Comparison of ENCODE assay signal across 25 mouse cellular contexts in the genomic region with DNA sequence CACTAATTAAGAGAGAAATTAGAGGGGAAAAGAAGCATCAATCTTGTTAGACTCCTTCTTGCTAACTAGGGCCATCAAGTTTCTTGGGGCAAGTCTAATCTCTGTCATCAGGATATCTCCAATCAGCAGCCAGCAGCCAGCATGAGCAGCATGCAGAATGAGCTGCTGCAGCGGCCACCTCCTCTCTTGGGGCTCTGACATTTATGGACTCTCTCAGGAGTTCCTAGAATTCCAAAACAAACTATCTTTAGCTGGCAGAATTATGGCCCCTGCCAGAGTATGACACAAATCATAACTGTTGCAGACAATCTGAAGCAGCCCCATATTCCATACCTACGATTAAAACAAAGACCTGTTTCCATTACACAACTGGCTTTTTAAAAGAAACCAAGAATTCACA. TPM values are rescaled to one million over a fixed set of nuclear protein-coding genes. Genes with fewer than 3 reads are reported as not detected.
"Had no signal": no experiment of that assay in that cellular context is flagged by ENCODE, and none has a peak within 500 bp of the region (broad histone marks: within the 10 kb centered on the region; RNA-seq: fewer than 3 reads in every experiment).

No protein-coding gene starts in this region.

- H3K36me3 ChIP-seq: limb, embryonic 10.5 days; limb, embryonic 13.5 days; liver, embryonic 12.5 days; liver, embryonic 15.5 days; lung, embryonic 15.5 days; midbrain, embryonic 10.5 days; midbrain, embryonic 13.5 days; neural tube, embryonic 13.5 days; stomach, embryonic 15.5 days had no signal

- H3K9me3 ChIP-seq: limb, embryonic 10.5 days; liver, embryonic 12.5 days; liver, embryonic 15.5 days; lung, embryonic 15.5 days; midbrain, embryonic 10.5 days; midbrain, embryonic 13.5 days; stomach, embryonic 15.5 days had no signal

- DNase-seq: kidney, postnatal 25 days; layer of hippocampus, adult 9-11 months; liver; lung, adult 18-20 months; lung, postnatal 10 days; lung, postnatal 36 days; retina, postnatal 1 day; right cerebral cortex, postnatal 25 days; spleen, adult 18-20 months; thymus, postnatal 25 days had no signal

- H3K4me3 ChIP-seq: layer of hippocampus, adult 2 months; limb, embryonic 10.5 days; limb, embryonic 13.5 days; liver, embryonic 12.5 days; liver, embryonic 15.5 days; lung, embryonic 15.5 days; megakaryocyte, embryonic 14.5 days; midbrain, embryonic 10.5 days; midbrain, embryonic 13.5 days; myocyte; neural tube, embryonic 13.5 days; stomach, embryonic 15.5 days had no signal

- H3K4me2 ChIP-seq: limb, embryonic 13.5 days; liver, embryonic 12.5 days; liver, embryonic 15.5 days; lung, embryonic 15.5 days; midbrain, embryonic 13.5 days; neural tube, embryonic 13.5 days; stomach, embryonic 15.5 days had no signal

- H3K27ac ChIP-seq: kidney, postnatal 0 days; layer of hippocampus, adult 2 months; limb, embryonic 10.5 days; limb, embryonic 13.5 days; liver, embryonic 12.5 days; liver, embryonic 15.5 days; lung, embryonic 15.5 days; midbrain, embryonic 10.5 days; midbrain, embryonic 13.5 days; neural tube, embryonic 13.5 days; stomach, embryonic 15.5 days had no signal

- H3K4me1 ChIP-seq: limb, embryonic 10.5 days; limb, embryonic 13.5 days; liver, embryonic 12.5 days; liver, embryonic 15.5 days; lung, embryonic 15.5 days; megakaryocyte, embryonic 14.5 days; midbrain, embryonic 10.5 days; midbrain, embryonic 13.5 days; neural tube, embryonic 13.5 days; stomach, embryonic 15.5 days had no signal

- H3K9ac ChIP-seq: limb, embryonic 13.5 days; liver, embryonic 12.5 days; liver, embryonic 15.5 days; lung, embryonic 15.5 days; midbrain, embryonic 13.5 days; neural tube, embryonic 13.5 days; stomach, embryonic 15.5 days had no signal

- H3K27me3 ChIP-seq: limb, embryonic 13.5 days; liver, embryonic 12.5 days; liver, embryonic 15.5 days; lung, embryonic 15.5 days; midbrain, embryonic 13.5 days; neural tube, embryonic 13.5 days; stomach, embryonic 15.5 days had no signal

- ATAC-seq: liver, embryonic 12.5 days; midbrain, embryonic 13.5 days; midbrain, embryonic 16.5 days had no signal

RNA-seq across cellular contexts. Expression of gene Tfap2a, which starts 56.0 kb away (rescaled TPM):
- total RNA-seq: neutrophil, adult 5-6 weeks had no signal
- polyA plus RNA-seq: liver, embryonic 15.5 days had no signal
